Mouse (Mus musculus) liver, adult 2 months (tissue): ENCODE data around the gene Sumo1. TPM values are rescaled to one million over a fixed set of nuclear protein-coding genes. Genes with fewer than 3 reads are reported as not detected.

Experiments used
- DNase-seq: peaks from one replicate; pipeline ENCODE4 v3.0.0-alpha.2; 2011; ENCODE audit warnings: low read depth, low spot score; ENCODE audit errors: extremely low read depth
- H3K27ac ChIP-seq: fragments of 200-500 bp; replicated peaks from 2 replicates; pipeline ENCODE4 v1.5.1; 2012; ENCODE audit warnings: low read depth, mild to moderate bottlenecking, control low read depth, inconsistent platforms, low read length; ENCODE audit not compliant: insufficient read depth
- H3K27me3 ChIP-seq: fragments of 200-500 bp; 2 replicates; pipeline ENCODE4 v1.6.1; 2012; ENCODE audit warnings: mild to moderate bottlenecking, moderate library complexity, low read length, inconsistent platforms; ENCODE audit not compliant: control insufficient read depth, insufficient read depth
- H3K36me3 ChIP-seq: fragments of 200-500 bp; 2 replicates; pipeline ENCODE4 v1.6.1; 2012; ENCODE audit warnings: low read length, inconsistent platforms; ENCODE audit not compliant: control insufficient read depth, insufficient read depth
- H3K4me1 ChIP-seq: fragments of 200-500 bp; 2 replicates; pipeline ENCODE4 v1.6.1; 2011; ENCODE audit warnings: low read length; ENCODE audit not compliant: control insufficient read depth, insufficient read depth
- H3K4me3 ChIP-seq: fragments of 200-500 bp; 2 replicates; pipeline ENCODE4 v1.5.1; 2011; ENCODE audit warnings: low read depth, mild to moderate bottlenecking, control low read depth, low read length, moderate library complexity; ENCODE audit not compliant: insufficient read depth
- H3K79me2 ChIP-seq: fragments of 200-500 bp; 2 replicates; pipeline ENCODE4 v1.6.1; 2012; ENCODE audit warnings: inconsistent platforms, mild to moderate bottlenecking, low read length, moderate library complexity; ENCODE audit not compliant: control insufficient read depth, insufficient read depth
- H3K9ac ChIP-seq: fragments of 200-500 bp; 2 replicates; pipeline ENCODE4 v1.6.1; 2012; ENCODE audit warnings: low read depth, mild to moderate bottlenecking, control low read depth, inconsistent platforms, low read length
- CTCF ChIP-seq: fragments of 200-500 bp; IDR thresholded peaks from 2 replicates; pipeline ENCODE4 v1.5.1; 2011; ENCODE audit warnings: low read depth, low read length, control low read depth
- POLR2A ChIP-seq: fragments of 200-500 bp; IDR thresholded peaks from 2 replicates; pipeline ENCODE4 v1.6.1; 2011; ENCODE audit warnings: low read length, control low read depth; ENCODE audit not compliant: insufficient read depth; ENCODE audit errors: extremely low read depth
- WGBS: fragments of 180-500 bp; shearing (Covaris S2); methylation state at CpG from one replicate; pipeline ENCODE4 v1.1.7; 2018; 5-methylcytosine and 5-hydroxymethylcytosine counted together
- polyA plus RNA-seq: library from polyadenylated mRNA; depleted of rRNA; stranded (reverse); fragments of >200 nt; gene quantifications from 2 replicates; pipeline ENCODE4 v1.2.3, GENCODE M21; 2012
- total RNA-seq: library from RNA; depleted of rRNA; stranded (reverse); fragments of >200 nt; gene quantifications from 2 replicates; pipeline ENCODE4 v1.2.3, GENCODE M21; 2014

The Sumo1 gene
- total and polyA plus RNA-seq, 2 experiments: 7.5 to 55.1 TPM

- TF ChIP-seq POLR2A: no peak
- TF ChIP-seq CTCF: no peak
- DNase-seq: no peak
- no peak overlapping the region for H3K9ac ChIP-seq
- H3K27me3 ChIP-seq: no peaks in the 10 kb centered on the region
- WGBS: 14% methylated on average over 1 of the region's 1 CpGs
- peaks cover 10% of the 10 kb centered on the region for H3K36me3 ChIP-seq
- peaks cover 20% of the 10 kb centered on the region for H3K79me2 ChIP-seq
- peaks cover 15% of the 10 kb centered on the region for H3K4me1 ChIP-seq
- no peak overlapping the region for H3K4me3 ChIP-seq
- H3K27ac ChIP-seq: no peak overlapping the region
Measured at GRCm38 (mm10) chr1:59687493-59687892, 16.9 kb upstream of the Sumo1 start.

GRCm38 (mm10) chr1:59684819-59685755 is 14.5 kb upstream of the Sumo1 start, which contains the start of gene Nop58:
Gene Nop58, plus strand, starts transcription at chr1:59684971.
- H3K36me3 ChIP-seq: no peaks in the 10 kb centered on the region
- H3K4me3 ChIP-seq: peak within 1 kb of the TSS; percentile 72
- no peaks in the 10 kb centered on the region for H3K27me3 ChIP-seq
- H3K4me1 ChIP-seq: peaks cover 15% of the 10 kb centered on the region
- peak; percentile 76 for TF ChIP-seq POLR2A
- TF ChIP-seq CTCF: no peak
- peak within 1 kb of the TSS; percentile 33 for H3K27ac ChIP-seq
- peak; percentile 93 for DNase-seq
- WGBS: under 1% methylated on average over 49 of the region's 49 CpGs
- peak within 1 kb of the TSS; percentile 69 for H3K9ac ChIP-seq
- H3K79me2 ChIP-seq: peaks cover 20% of the 10 kb centered on the region

GRCm38 (mm10) chr1:59683926-59684818 is 13.5 kb upstream of the Sumo1 start:
- DNase-seq: no peak
- H3K27me3 ChIP-seq: no peaks in the 10 kb centered on the region
- peak overlapping the region; percentile 52; the same call in 1 of the 2 replicates for H3K9ac ChIP-seq
- H3K36me3 ChIP-seq: no peaks in the 10 kb centered on the region
- 10% methylated on average over 11 of the region's 11 CpGs for WGBS
- peak overlapping the region; percentile 50 for H3K4me3 ChIP-seq
- TF ChIP-seq POLR2A: no peak
- peaks cover 15% of the 10 kb centered on the region for H3K4me1 ChIP-seq
- H3K27ac ChIP-seq: peak overlapping the region; percentile 20; the same call in 1 of the 2 replicates
- H3K79me2 ChIP-seq: peaks cover 18% of the 10 kb centered on the region

- no peak overlapping the region for H3K27ac ChIP-seq
- TF ChIP-seq CTCF: no peak
- TF ChIP-seq POLR2A: no peak
- DNase-seq: no peak
- 99% methylated on average over 2 of the region's 2 CpGs for WGBS
- H3K79me2 ChIP-seq: peaks cover 12% of the 10 kb centered on the region; the same call in 1 of the 2 replicates
- H3K4me1 ChIP-seq: peaks cover 5% of the 10 kb centered on the region; the same call in 1 of the 2 replicates
- no peak overlapping the region for H3K4me3 ChIP-seq
- no peaks in the 10 kb centered on the region for H3K27me3 ChIP-seq
- H3K9ac ChIP-seq: no peak overlapping the region
- H3K36me3 ChIP-seq: no peaks in the 10 kb centered on the region
Measured at GRCm38 (mm10) chr1:59673661-59674060, 3.0 kb upstream of the Sumo1 start.

GRCm38 (mm10) chr1:59669962-59670630 is 538 bp downstream of the Sumo1 start:
- peak; percentile 52 for DNase-seq
- H3K4me1 ChIP-seq: peaks cover 11% of the 10 kb centered on the region
- H3K79me2 ChIP-seq: peaks cover 20% of the 10 kb centered on the region; the same call in 1 of the 2 replicates
- H3K9ac ChIP-seq: peak overlapping the region; percentile 92
- TF ChIP-seq CTCF (no peak), POLR2A (no peak)
- no peaks in the 10 kb centered on the region for H3K27me3 ChIP-seq
- H3K36me3 ChIP-seq: 0 out of 2 replicates have a peak, but pooled peaks cover 1% of the 10 kb centered on the region
- WGBS: 2% methylated on average over 53 of the region's 54 CpGs
- peak overlapping the region; percentile 92 for H3K4me3 ChIP-seq
- peak overlapping the region; percentile 63 for H3K27ac ChIP-seq
